Mouse (Mus musculus): Measurements from ENCODE around the gene Cct7. TPM values are rescaled to one million over a fixed set of nuclear protein-coding genes. Genes with fewer than 3 reads are reported as not detected.

Gene Cct7
- polyA plus RNA-seq, 1 experiment from 2014 or later: 561 TPM

Other genes with a start within 250 kb of the Cct7 start
- 49.1 and 61.3 TPM in 2 replicates for gene Sfxn5, start 118.1 kb upstream of the Cct7 start, polyA plus RNA-seq (2015; fragmentation: Nextera tagmentation; extraction: Ambion mirVana)
- 24.3 and 28.6 TPM in 2 replicates for gene Rab11fip5, start 76.9 kb upstream of the Cct7 start, polyA plus RNA-seq (2015; fragmentation: Nextera tagmentation; extraction: Ambion mirVana)
- not detected in 2 replicates for gene Noto, start 27.6 kb upstream of the Cct7 start, polyA plus RNA-seq (2015; fragmentation: Nextera tagmentation; extraction: Ambion mirVana)
- 81.4 and 82.8 TPM in 2 replicates for gene Smyd5, start 19.5 kb upstream of the Cct7 start, polyA plus RNA-seq (2015; fragmentation: Nextera tagmentation; extraction: Ambion mirVana)
- 33.2 and 34.9 TPM in 2 replicates for gene Pradc1, start 456 bp downstream of the Cct7 start, polyA plus RNA-seq (2015; fragmentation: Nextera tagmentation; extraction: Ambion mirVana)
- gene Fbxo41, start 51.5 kb downstream of the Cct7 start, polyA plus RNA-seq (2015; fragmentation: Nextera tagmentation; extraction: Ambion mirVana): 9.8 and 10.3 TPM in 2 replicates
- not detected in 2 replicates for gene Egr4, start 62.1 kb downstream of the Cct7 start, polyA plus RNA-seq (2015; fragmentation: Nextera tagmentation; extraction: Ambion mirVana)
- gene Alms1, start 136.0 kb downstream of the Cct7 start, polyA plus RNA-seq (2015; fragmentation: Nextera tagmentation; extraction: Ambion mirVana): 4.2 and 4.3 TPM in 2 replicates